Mouse (Mus musculus) heart, embryonic 13.5 days (tissue): ENCODE measurements at regions not wholly inside any gene's neighbourhood (a gene's known extent, or its start where the extent isn't known, plus 50 kb on each side); places are given as distances from the start of the nearest gene placed in this dataset.

ENCODE experiments used
- ATAC-seq: fragments of 200-750 bp; cut with Nextera tagmentation; 2 replicates; pipeline ENCODE4 v1.8.0; 2017; ENCODE audit warnings: moderate TSS enrichment; ENCODE audit not compliant: insufficient number of reproducible peaks, low FRiP score, low TSS enrichment; ENCODE audit errors: extremely low read depth
- H3K27ac ChIP-seq: fragments of 300-500 bp; sonication (generic); replicated peaks from 2 replicates; pipeline ENCODE4 v1.5.1; 2015; ENCODE audit warnings: moderate library complexity, mild to moderate bottlenecking, inconsistent platforms
- H3K27me3 ChIP-seq: fragments of 300-500 bp; sonication (generic); replicated peaks from 2 replicates; pipeline ENCODE4 v1.6.1; 2015; ENCODE audit warnings: mild to moderate bottlenecking, inconsistent platforms
- H3K36me3 ChIP-seq: fragments of 300-500 bp; sonication (generic); 2 replicates; pipeline ENCODE4 v1.6.1; 2015; ENCODE audit warnings: mild to moderate bottlenecking, inconsistent platforms
- H3K4me1 ChIP-seq: fragments of 300-500 bp; sonication (generic); 2 replicates; pipeline ENCODE4 v1.6.1; 2015; ENCODE audit warnings: inconsistent platforms
- H3K4me2 ChIP-seq: fragments of 300-500 bp; sonication (generic); 2 replicates; pipeline ENCODE4 v1.6.1; 2015; ENCODE audit warnings: inconsistent platforms, mild to moderate bottlenecking, moderate library complexity
- H3K4me3 ChIP-seq: fragments of 300-500 bp; sonication (generic); 2 replicates; pipeline ENCODE4 v1.5.1; 2015; ENCODE audit warnings: moderate library complexity, mild to moderate bottlenecking, inconsistent platforms
- H3K9ac ChIP-seq: fragments of 300-500 bp; sonication (generic); 2 replicates; pipeline ENCODE4 v1.6.1; 2015; ENCODE audit warnings: inconsistent platforms, mild to moderate bottlenecking, moderate library complexity
- H3K9me3 ChIP-seq: fragments of 300-500 bp; sonication (generic); 2 replicates; pipeline ENCODE4 v1.6.1; 2016; ENCODE audit warnings: inconsistent platforms
- WGBS: fragments of 180-500 bp; shearing (Covaris S2); methylation state at CpG from one replicate; pipeline ENCODE4 v1.1.7; 2015; ENCODE audit warnings: mixed read lengths; 5-methylcytosine and 5-hydroxymethylcytosine counted together

DNA sequence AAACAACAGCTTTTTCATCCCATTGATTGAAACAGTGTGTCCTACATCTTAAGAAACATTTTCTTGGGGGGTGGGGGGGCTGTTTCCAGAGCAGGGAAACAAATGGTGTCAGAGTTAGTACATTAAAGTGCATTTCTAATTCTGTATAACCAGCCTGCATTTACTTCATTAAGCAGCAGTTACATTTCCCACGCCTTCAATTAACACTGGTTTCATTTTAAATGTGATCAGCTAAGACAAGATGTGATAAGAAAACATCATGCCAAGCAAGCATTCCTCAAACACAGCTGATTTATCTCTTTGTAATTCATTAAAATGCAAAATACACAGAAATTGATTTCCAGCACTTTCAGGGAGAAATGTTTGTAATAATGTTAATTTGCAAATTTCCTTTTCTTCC, 122.0 kb downstream of the Olfr1505 start:
- no peaks in the 10 kb centered on the region for H3K27me3 ChIP-seq
- no peak overlapping the region for H3K4me2 ChIP-seq
- no peak overlapping the region for H3K27ac ChIP-seq
- no peaks in the 10 kb centered on the region for H3K36me3 ChIP-seq
- H3K4me1 ChIP-seq, result no peaks in the 10 kb centered on the region
- H3K9me3 ChIP-seq, result no peaks in the 10 kb centered on the region
- H3K4me3 ChIP-seq, result no peak overlapping the region
- ATAC-seq, result no peak
- H3K9ac ChIP-seq, result no peak overlapping the region
- 60% methylated on average over 1 of the region's 1 CpGs for WGBS

DNA sequence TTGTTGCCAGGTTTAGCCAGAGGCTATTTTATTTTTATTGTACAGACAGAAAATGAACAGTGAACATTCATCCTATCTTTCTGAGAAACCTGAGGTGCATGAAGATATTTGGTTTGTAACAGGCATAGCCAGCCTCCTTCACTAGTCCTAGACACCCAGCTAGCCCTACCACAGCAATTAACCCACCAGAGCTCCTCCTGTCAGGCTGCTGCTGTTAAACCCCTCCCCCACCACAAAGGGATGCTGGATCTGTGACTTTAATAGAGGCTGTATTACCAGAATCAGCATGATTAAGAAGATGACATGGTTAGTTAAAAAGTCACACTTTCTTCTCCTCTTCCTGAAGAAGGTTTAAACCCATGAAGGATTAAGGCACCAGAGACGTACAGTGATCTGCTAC, 122.5 kb downstream of the Olfr1505 start:
- no peak overlapping the region for H3K4me2 ChIP-seq
- no peak overlapping the region for H3K9ac ChIP-seq
- H3K27me3 ChIP-seq, result no peaks in the 10 kb centered on the region
- no peaks in the 10 kb centered on the region for H3K36me3 ChIP-seq
- no peaks in the 10 kb centered on the region for H3K4me1 ChIP-seq
- no peak for ATAC-seq
- WGBS, result 70% methylated on average over 1 of the region's 1 CpGs
- no peak overlapping the region for H3K4me3 ChIP-seq
- H3K9me3 ChIP-seq, result no peaks in the 10 kb centered on the region
- H3K27ac ChIP-seq, result no peak overlapping the region

GRCm38 (mm10) chr19:14036750-14037149, 123.4 kb downstream of the Olfr1505 start:
- Histone ChIP-seq H3K36me3 (no peaks in the 10 kb centered on the region), H3K4me3 (no peak overlapping the region), H3K27me3 (no peaks in the 10 kb centered on the region), H3K4me2 (no peak overlapping the region), H3K27ac (no peak overlapping the region), H3K9ac (no peak overlapping the region), H3K9me3 (no peaks in the 10 kb centered on the region), H3K4me1 (no peaks in the 10 kb centered on the region)
- 68% methylated on average over 1 of the region's 1 CpGs for WGBS
- no peak for ATAC-seq

DNA sequence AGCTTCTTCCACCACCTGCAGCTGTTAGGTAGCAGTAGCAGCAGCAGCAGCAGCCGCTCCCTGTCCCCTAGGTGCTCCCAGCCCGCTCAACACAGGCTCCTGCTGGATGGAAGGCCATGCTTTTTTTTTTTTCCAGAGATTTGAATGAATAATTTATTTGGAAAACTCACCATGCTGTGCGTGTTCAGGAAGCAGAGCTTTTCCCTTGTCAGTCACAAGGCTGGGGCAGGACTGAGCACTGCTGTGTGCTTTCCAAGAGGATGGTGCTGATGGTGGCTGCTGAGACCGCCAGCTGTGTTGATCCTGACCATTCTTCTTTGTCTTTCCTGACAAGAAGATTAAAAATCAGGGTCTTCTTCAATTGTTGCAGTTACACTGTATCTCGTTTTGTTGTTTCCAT, 129.4 kb downstream of the Olfr1505 start:
- Histone ChIP-seq H3K9me3 (no peaks in the 10 kb centered on the region), H3K4me2 (no peak overlapping the region), H3K36me3 (no peaks in the 10 kb centered on the region), H3K9ac (no peak overlapping the region), H3K4me1 (no peaks in the 10 kb centered on the region), H3K27me3 (no peaks in the 10 kb centered on the region), H3K4me3 (no peak overlapping the region), H3K27ac (no peak overlapping the region)
- no peak for ATAC-seq
- 51% methylated on average over 5 of the region's 5 CpGs for WGBS

DNA sequence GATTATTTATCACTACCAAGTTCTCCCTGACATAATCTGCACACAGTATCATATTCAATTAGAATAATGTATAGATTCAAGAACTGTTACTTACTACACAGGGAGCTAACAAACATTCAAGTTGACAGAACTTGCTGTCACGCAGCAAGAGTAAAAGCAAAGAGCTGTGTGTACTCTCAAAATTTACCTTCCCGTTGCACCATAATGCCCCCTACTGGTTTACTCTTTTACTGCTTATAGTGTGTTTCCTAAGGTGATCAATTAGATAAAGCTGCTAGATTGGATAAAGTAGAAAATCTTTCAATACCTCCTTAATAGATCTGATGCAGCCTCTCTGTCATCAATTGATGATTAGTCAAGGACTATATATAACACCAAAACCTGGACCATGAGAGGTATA, 132.1 kb downstream of the Olfr1505 start:
- Histone ChIP-seq H3K27ac (no peak overlapping the region), H3K4me3 (no peak overlapping the region), H3K36me3 (no peaks in the 10 kb centered on the region), H3K9me3 (no peaks in the 10 kb centered on the region), H3K27me3 (no peaks in the 10 kb centered on the region), H3K9ac (no peak overlapping the region), H3K4me1 (no peaks in the 10 kb centered on the region), H3K4me2 (no peak overlapping the region)
- 48% methylated on average over 2 of the region's 2 CpGs for WGBS
- ATAC-seq, result no peak

DNA sequence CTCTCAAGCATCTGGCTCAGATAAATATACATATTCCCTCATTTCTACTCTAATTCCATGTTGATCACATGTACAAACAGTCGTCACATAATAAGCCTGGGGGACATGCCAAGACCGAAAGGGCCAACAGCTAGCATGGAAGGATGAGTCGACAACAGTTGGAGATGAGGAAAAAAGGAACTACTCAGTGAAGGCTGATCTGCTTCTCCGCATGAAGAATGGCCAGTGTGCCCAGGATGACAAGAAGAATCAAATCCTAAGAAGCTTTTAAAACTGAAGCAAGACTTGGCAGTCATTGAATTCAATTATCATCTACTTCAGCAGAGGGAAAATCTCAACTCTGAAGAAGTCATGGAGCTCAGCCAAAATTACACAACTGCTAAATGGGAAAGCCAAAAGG, 138.7 kb downstream of the Olfr1505 start:
- no peaks in the 10 kb centered on the region for H3K27me3 ChIP-seq
- H3K9me3 ChIP-seq, result no peaks in the 10 kb centered on the region
- no peaks in the 10 kb centered on the region for H3K4me1 ChIP-seq
- no peak overlapping the region for H3K27ac ChIP-seq
- WGBS, result 74% methylated on average over 4 of the region's 4 CpGs
- H3K4me3 ChIP-seq, result no peak overlapping the region
- no peaks in the 10 kb centered on the region for H3K36me3 ChIP-seq
- H3K4me2 ChIP-seq, result no peak overlapping the region
- H3K9ac ChIP-seq, result no peak overlapping the region
- ATAC-seq, result no peak

DNA sequence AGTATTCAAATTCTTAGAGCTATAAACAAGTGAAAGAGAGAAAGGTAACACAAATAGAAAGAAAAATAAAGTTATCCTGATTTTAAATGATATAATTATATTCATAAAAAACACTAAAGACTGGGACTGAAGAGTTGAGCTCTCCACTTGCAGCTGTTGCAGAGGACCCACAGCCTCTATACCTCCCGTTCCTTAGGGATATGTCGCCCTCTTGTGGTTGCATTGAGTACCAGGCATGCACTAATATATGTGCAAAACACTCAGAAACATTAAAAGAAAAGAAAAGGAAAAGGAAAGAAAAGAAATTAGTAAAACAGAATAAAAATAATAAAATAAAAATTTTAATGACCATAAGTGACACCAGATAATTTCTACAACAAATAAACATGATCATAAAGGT, 167.2 kb downstream of the Olfr1505 start:
- H3K9me3 ChIP-seq, result peaks cover 4% of the 10 kb centered on the region; the same call in 1 of the 2 replicates
- no peaks in the 10 kb centered on the region for H3K36me3 ChIP-seq
- no peak for ATAC-seq
- no peak overlapping the region for H3K9ac ChIP-seq
- 7% methylated on average over 2 of the region's 2 CpGs for WGBS
- no peak overlapping the region for H3K4me3 ChIP-seq
- no peaks in the 10 kb centered on the region for H3K4me1 ChIP-seq
- H3K4me2 ChIP-seq, result no peak overlapping the region
- no peaks in the 10 kb centered on the region for H3K27me3 ChIP-seq
- no peak overlapping the region for H3K27ac ChIP-seq

DNA sequence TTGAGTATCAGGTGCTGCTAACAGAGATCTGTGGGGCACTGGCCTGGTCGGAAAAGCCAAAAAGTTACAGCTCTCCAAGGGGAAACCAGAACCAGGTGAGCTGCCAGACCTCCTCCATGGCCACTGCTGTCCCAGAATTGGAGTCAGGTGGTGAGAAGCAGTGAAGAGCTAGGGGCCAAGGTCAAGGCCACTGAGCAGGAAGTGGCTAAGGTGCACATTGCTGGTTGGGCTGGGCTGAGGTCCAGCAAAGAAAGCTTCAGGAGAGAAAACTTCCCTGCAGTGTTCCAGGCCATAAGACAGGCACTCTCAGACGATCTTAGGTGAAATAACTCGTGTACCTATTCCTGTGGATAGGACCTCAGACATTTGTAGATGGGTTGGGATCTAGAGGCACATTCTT, 171.4 kb downstream of the Olfr1505 start:
- Histone ChIP-seq H3K27ac (no peak overlapping the region), H3K4me3 (no peak overlapping the region), H3K4me2 (no peak overlapping the region), H3K27me3 (no peaks in the 10 kb centered on the region), H3K4me1 (no peaks in the 10 kb centered on the region), H3K9me3 (peaks cover 4% of the 10 kb centered on the region; the same call in 1 of the 2 replicates), H3K9ac (no peak overlapping the region), H3K36me3 (no peaks in the 10 kb centered on the region)
- no peak for ATAC-seq
- 86% methylated on average over 3 of the region's 3 CpGs for WGBS

- ATAC-seq, result no peak
- Histone ChIP-seq H3K9ac (no peak overlapping the region), H3K36me3 (no peaks in the 10 kb centered on the region), H3K4me1 (no peaks in the 10 kb centered on the region), H3K27me3 (0 out of 2 replicates have a peak, but pooled peaks cover 4% of the 10 kb centered on the region), H3K4me3 (no peak overlapping the region), H3K27ac (no peak overlapping the region), H3K4me2 (no peak overlapping the region), H3K9me3 (no peaks in the 10 kb centered on the region)
- 87% methylated on average over 3 of the region's 3 CpGs for WGBS
These were observed 176.8 kb downstream of the Olfr1505 start for GRCm38 (mm10) chr19:14090106-14090505.

DNA sequence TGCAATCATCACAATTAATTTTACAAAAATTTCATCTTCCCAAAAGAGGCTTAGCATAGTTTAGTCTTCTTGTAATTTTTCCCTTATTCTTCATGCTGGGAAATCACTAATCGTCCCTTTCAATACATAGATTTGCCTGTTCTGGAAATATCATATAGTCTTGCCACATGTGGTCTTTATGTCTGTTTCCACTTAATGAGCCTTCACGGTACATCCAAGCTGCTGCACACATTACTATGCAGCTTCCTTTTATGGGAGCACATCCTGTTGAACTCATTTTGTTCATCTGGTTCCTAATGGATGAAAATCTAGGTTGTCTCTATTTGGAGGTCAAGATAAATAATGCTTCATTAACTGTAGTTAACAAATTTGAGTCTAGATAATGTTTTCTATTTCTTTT, 180.9 kb downstream of the Olfr1505 start:
- 66% methylated on average over 2 of the region's 2 CpGs for WGBS
- Histone ChIP-seq H3K4me3 (no peak overlapping the region), H3K4me2 (no peak overlapping the region), H3K27me3 (0 out of 2 replicates have a peak, but pooled peaks cover 4% of the 10 kb centered on the region), H3K4me1 (no peaks in the 10 kb centered on the region), H3K27ac (no peak overlapping the region), H3K36me3 (no peaks in the 10 kb centered on the region), H3K9me3 (no peaks in the 10 kb centered on the region), H3K9ac (no peak overlapping the region)
- ATAC-seq, result no peak

DNA sequence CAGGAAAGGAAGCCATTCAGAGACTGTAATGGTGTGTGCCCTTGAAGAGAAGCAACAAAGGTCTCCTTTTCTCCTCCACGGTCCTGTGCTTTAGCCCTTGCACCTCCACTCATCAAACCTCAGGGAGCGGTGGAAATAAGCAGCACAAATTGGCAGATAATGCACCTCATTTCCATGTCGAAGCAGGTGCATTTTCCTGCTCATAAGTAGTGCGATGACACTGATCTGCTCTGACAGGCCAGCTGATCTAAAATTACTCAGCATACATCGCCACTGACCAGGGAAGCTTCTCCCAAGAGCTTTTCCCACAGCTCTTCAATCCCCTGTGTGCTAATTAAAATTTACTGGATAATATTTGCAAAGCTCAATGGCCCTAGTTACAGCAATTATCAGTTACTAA, 182.9 kb downstream of the Olfr1505 start:
- Histone ChIP-seq H3K9me3 (no peaks in the 10 kb centered on the region), H3K27ac (no peak overlapping the region), H3K4me1 (no peaks in the 10 kb centered on the region), H3K4me3 (no peak overlapping the region), H3K4me2 (no peak overlapping the region), H3K27me3 (0 out of 2 replicates have a peak, but pooled peaks cover 4% of the 10 kb centered on the region), H3K9ac (no peak overlapping the region), H3K36me3 (no peaks in the 10 kb centered on the region)
- ATAC-seq, result no peak
- WGBS, result 61% methylated on average over 5 of the region's 5 CpGs

GRCm38 (mm10) chr19:14109091-14109490, 195.8 kb downstream of the Olfr1505 start:
- H3K36me3 ChIP-seq, result no peaks in the 10 kb centered on the region
- no peak overlapping the region for H3K9ac ChIP-seq
- no peak overlapping the region for H3K4me3 ChIP-seq
- no peak for ATAC-seq
- H3K9me3 ChIP-seq, result no peaks in the 10 kb centered on the region
- 68% methylated on average over 4 of the region's 4 CpGs for WGBS
- H3K4me1 ChIP-seq, result no peaks in the 10 kb centered on the region
- H3K27ac ChIP-seq, result no peak overlapping the region
- H3K27me3 ChIP-seq, result no peaks in the 10 kb centered on the region
- H3K4me2 ChIP-seq, result no peak overlapping the region
